Mouse (Mus musculus) forebrain, embryonic 15.5 days (tissue): Measurements from ENCODE around the gene Igfn1. TPM values are rescaled to one million over a fixed set of nuclear protein-coding genes. Genes with fewer than 3 reads are reported as not detected.
A peak's percentile ranks its signal among the peaks of the same experiment; 100 is the strongest.

ENCODE experiments used
- ATAC-seq: fragments of 200-750 bp; cut with Nextera tagmentation; replicated peaks from 2 replicates; pipeline ENCODE4 v1.8.0; 2017; ENCODE audit warnings: mild to moderate bottlenecking, moderate TSS enrichment, moderate library complexity
- H3K27ac ChIP-seq: fragments of 300-500 bp; sonication (generic); replicated peaks from 2 replicates; pipeline ENCODE4 v1.5.1; 2015; ENCODE audit warnings: mild to moderate bottlenecking, inconsistent platforms
- H3K27me3 ChIP-seq: fragments of 300-500 bp; sonication (generic); 2 replicates; pipeline ENCODE4 v1.6.1; 2015; ENCODE audit warnings: inconsistent platforms
- H3K36me3 ChIP-seq: fragments of 300-500 bp; sonication (generic); 2 replicates; pipeline ENCODE4 v1.6.1; 2015; ENCODE audit warnings: mild to moderate bottlenecking, inconsistent platforms
- H3K4me1 ChIP-seq: fragments of 300-500 bp; sonication (generic); 2 replicates; pipeline ENCODE4 v1.6.1; 2015; ENCODE audit warnings: inconsistent platforms
- H3K4me2 ChIP-seq: fragments of 300-500 bp; sonication (generic); replicated peaks from 2 replicates; pipeline ENCODE4 v1.6.1; 2015; ENCODE audit warnings: mild to moderate bottlenecking, inconsistent platforms
- H3K4me3 ChIP-seq: fragments of 300-500 bp; sonication (generic); 2 replicates; pipeline ENCODE4 v1.5.1; 2015; ENCODE audit warnings: mild to moderate bottlenecking, inconsistent platforms
- H3K9ac ChIP-seq: fragments of 300-500 bp; sonication (generic); replicated peaks from 2 replicates; pipeline ENCODE4 v1.6.1; 2015; ENCODE audit warnings: mild to moderate bottlenecking, inconsistent platforms
- H3K9me3 ChIP-seq: fragments of 300-500 bp; sonication (generic); 2 replicates; pipeline ENCODE4 v1.6.1; 2016; ENCODE audit warnings: inconsistent platforms
- WGBS: fragments of 180-500 bp; shearing (Covaris S2); methylation state at CpG from one replicate; pipeline ENCODE4 v1.1.7; 2015; ENCODE audit warnings: mixed read lengths; 5-methylcytosine and 5-hydroxymethylcytosine counted together
- polyA plus RNA-seq: library from polyadenylated mRNA; unstranded; fragments of >200 nt; fragmentation: Nextera tagmentation; extraction: Ambion mirVana; gene quantifications from 2 replicates; pipeline ENCODE4 v1.2.1, GENCODE M21; 2015

Gene Igfn1
- polyA plus RNA-seq, 1 experiment from 2014 or later = not detected

DNA sequence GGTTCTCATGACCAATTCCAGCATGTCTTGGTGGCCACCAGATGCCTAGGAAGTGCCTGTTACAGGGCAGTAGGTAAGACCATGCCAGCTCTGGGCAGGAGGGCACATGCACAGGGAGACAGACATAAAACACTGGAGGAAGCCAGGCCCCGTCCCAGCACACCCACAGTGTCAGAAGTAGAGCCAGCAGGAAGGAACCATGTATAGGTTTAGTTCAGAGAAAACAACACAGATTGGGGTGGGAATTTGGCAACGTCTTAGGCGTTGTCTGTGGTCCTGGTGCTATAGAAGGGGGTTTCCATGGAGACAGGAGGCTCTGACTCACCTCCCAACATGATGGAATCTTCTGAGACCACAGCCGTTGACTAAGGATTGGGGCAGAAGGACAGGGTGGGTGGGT is 59.9 kb downstream of the Igfn1 start:
- Histone ChIP-seq H3K36me3 (no peaks in the 10 kb centered on the region), H3K4me3 (no peak overlapping the region), H3K4me1 (0 out of 2 replicates have a peak, but pooled peaks cover 3% of the 10 kb centered on the region), H3K9me3 (no peaks in the 10 kb centered on the region), H3K27me3 (no peaks in the 10 kb centered on the region), H3K4me2 (no peak overlapping the region), H3K9ac (no peak overlapping the region), H3K27ac (no peak overlapping the region)
- 56% methylated on average over 4 of the region's 4 CpGs for WGBS
- no peak for ATAC-seq

DNA sequence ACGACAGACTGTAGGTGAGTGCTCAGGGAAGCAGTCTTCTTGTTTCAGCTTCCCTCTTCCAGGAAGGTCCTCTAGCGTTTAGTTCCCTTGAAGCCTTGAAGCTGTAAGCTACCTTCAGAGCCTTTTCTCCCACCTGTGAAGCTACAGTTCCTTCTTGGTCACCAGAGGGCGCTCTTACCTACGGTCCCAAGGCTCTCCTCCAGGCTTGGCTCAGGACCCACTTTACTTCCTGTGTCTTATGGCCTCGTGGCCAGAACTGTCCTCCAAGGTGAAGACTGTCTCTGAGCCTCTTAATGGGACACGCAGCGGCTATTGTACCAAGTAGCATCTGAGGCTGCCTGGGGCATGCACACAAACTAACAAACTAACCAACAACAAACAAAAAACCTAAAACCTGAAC is 60.4 kb downstream of the Igfn1 start:
- H3K4me2 ChIP-seq = no peak overlapping the region
- WGBS = 14% methylated on average over 7 of the region's 7 CpGs
- H3K27me3 ChIP-seq = no peaks in the 10 kb centered on the region
- H3K9me3 ChIP-seq = no peaks in the 10 kb centered on the region
- no peaks in the 10 kb centered on the region for H3K36me3 ChIP-seq
- 0 out of 2 replicates have a peak, but pooled peaks cover 3% of the 10 kb centered on the region for H3K4me1 ChIP-seq
- no peak overlapping the region for H3K27ac ChIP-seq
- no peak for ATAC-seq
- H3K9ac ChIP-seq = no peak overlapping the region
- H3K4me3 ChIP-seq = no peak overlapping the region

- no peak overlapping the region for H3K4me2 ChIP-seq
- H3K27ac ChIP-seq = no peak overlapping the region
- no peaks in the 10 kb centered on the region for H3K36me3 ChIP-seq
- peak; percentile 82 for ATAC-seq
- 0 out of 2 replicates have a peak, but pooled peaks cover 3% of the 10 kb centered on the region for H3K4me1 ChIP-seq
- no peak overlapping the region for H3K9ac ChIP-seq
- H3K9me3 ChIP-seq = no peaks in the 10 kb centered on the region
- 47% methylated on average over 12 of the region's 12 CpGs for WGBS
- no peaks in the 10 kb centered on the region for H3K27me3 ChIP-seq
- no peak overlapping the region for H3K4me3 ChIP-seq
These were observed 61.4 kb downstream of the Igfn1 start for GRCm38 (mm10) chr1:135944526-135945259.

DNA sequence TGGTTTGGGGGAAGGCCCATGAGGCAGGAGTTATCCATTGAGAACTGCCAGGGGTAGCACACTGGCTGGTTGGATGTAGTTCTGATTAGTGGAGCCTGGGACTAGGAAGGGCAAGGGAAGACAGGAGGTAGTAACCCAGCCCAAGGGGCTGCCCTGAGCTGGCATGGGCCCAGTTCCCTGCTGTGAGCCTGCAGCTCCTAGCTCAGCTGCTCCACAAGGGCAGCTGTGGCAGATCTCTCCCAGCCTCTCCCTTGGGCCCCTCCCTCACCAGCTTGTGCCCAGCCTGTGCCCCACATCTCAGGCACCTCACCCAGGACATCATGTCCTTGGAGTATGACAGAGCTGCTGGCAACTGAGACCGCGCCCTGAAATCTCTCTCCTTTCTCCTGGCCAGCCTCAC is 62.4 kb downstream of the Igfn1 start:
- H3K4me2 ChIP-seq = no peak overlapping the region
- H3K27ac ChIP-seq = no peak overlapping the region
- H3K27me3 ChIP-seq = no peaks in the 10 kb centered on the region
- H3K4me1 ChIP-seq = 0 out of 2 replicates have a peak, but pooled peaks cover 3% of the 10 kb centered on the region
- H3K9ac ChIP-seq = no peak overlapping the region
- H3K9me3 ChIP-seq = no peaks in the 10 kb centered on the region
- ATAC-seq = no peak
- H3K36me3 ChIP-seq = no peaks in the 10 kb centered on the region
- no peak overlapping the region for H3K4me3 ChIP-seq
- WGBS = 95% methylated on average over 2 of the region's 2 CpGs

DNA sequence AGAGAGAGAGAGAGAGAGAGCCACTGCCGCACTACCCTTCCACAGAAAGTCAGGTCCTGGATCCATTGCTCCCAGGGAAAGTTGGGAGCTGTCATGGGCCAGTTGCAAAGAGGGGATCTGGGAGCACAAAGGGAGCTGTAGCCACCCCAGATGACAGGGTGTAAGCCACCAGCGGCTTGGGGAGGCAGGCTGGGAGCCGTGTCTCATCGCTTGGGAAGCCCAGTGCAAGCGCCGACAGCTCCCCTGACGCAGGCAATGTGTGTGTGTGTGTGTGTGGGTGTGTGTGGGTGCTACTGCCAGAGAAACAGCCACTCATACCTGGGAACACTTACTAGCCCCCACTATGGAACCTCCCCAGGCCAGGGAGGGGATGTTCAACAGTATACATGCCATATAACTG is 64.0 kb downstream of the Igfn1 start:
- Histone ChIP-seq H3K27me3 (no peaks in the 10 kb centered on the region), H3K9ac (no peak overlapping the region), H3K27ac (no peak overlapping the region), H3K4me1 (0 out of 2 replicates have a peak, but pooled peaks cover 3% of the 10 kb centered on the region), H3K36me3 (no peaks in the 10 kb centered on the region), H3K4me2 (no peak overlapping the region), H3K9me3 (no peaks in the 10 kb centered on the region), H3K4me3 (no peak overlapping the region)
- WGBS = 24% methylated on average over 7 of the region's 7 CpGs
- ATAC-seq = no peak

GRCm38 (mm10) chr1:135941259-135942006 is 64.7 kb downstream of the Igfn1 start:
- H3K9ac ChIP-seq = no peak overlapping the region
- H3K27ac ChIP-seq = no peak overlapping the region
- 73% methylated on average over 6 of the region's 6 CpGs for WGBS
- no peaks in the 10 kb centered on the region for H3K36me3 ChIP-seq
- 0 out of 2 replicates have a peak, but pooled peaks cover 3% of the 10 kb centered on the region for H3K4me1 ChIP-seq
- no peak for ATAC-seq
- H3K4me3 ChIP-seq = no peak overlapping the region
- H3K9me3 ChIP-seq = no peaks in the 10 kb centered on the region
- no peak overlapping the region for H3K4me2 ChIP-seq
- H3K27me3 ChIP-seq = no peaks in the 10 kb centered on the region

- Histone ChIP-seq H3K4me2 (no peak overlapping the region), H3K27ac (no peak overlapping the region), H3K27me3 (no peaks in the 10 kb centered on the region), H3K36me3 (no peaks in the 10 kb centered on the region), H3K4me3 (no peak overlapping the region), H3K9ac (no peak overlapping the region), H3K4me1 (no peaks in the 10 kb centered on the region), H3K9me3 (no peaks in the 10 kb centered on the region)
- ATAC-seq = no peak
- 81% methylated on average over 1 of the region's 1 CpGs for WGBS
These were observed 70.1 kb downstream of the Igfn1 start for GRCm38 (mm10) chr1:135936091-135936490.

- H3K36me3 ChIP-seq = no peaks in the 10 kb centered on the region
- H3K9ac ChIP-seq = no peak overlapping the region
- 80% methylated on average over 18 of the region's 18 CpGs for WGBS
- H3K9me3 ChIP-seq = no peaks in the 10 kb centered on the region
- H3K4me2 ChIP-seq = no peak overlapping the region
- no peak overlapping the region for H3K27ac ChIP-seq
- H3K4me3 ChIP-seq = no peak overlapping the region
- ATAC-seq = no peak
- H3K4me1 ChIP-seq = no peaks in the 10 kb centered on the region
- no peaks in the 10 kb centered on the region for H3K27me3 ChIP-seq
These were observed 72.3 kb downstream of the Igfn1 start for GRCm38 (mm10) chr1:135933704-135934293.

DNA sequence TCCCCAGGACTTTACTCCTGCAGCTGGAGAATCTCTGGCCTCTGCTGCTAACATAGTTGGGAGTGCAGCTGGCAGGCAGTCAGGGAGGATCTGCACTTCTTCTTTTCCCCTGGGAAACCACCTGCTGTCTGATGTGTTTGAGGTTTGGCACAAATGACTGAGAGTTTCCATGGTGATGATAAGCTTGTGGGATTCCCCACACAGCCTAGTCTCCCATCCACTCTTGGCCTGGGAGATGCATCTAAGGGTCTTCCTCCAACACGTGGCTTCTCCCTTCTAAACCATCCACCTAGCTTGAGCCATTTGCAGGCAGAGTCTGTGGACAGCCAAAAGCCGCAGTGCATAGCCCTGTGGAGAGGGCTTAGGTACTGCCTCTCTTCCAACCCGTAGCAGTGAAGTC is 76.3 kb downstream of the Igfn1 start:
- WGBS = 40% methylated on average over 3 of the region's 3 CpGs
- no peaks in the 10 kb centered on the region for H3K4me1 ChIP-seq
- H3K36me3 ChIP-seq = no peaks in the 10 kb centered on the region
- H3K4me3 ChIP-seq = no peak overlapping the region
- H3K9ac ChIP-seq = no peak overlapping the region
- ATAC-seq = 0 out of 2 replicates have a peak, but pooled peaks have one; percentile 19
- no peaks in the 10 kb centered on the region for H3K9me3 ChIP-seq
- H3K27ac ChIP-seq = no peak overlapping the region
- no peak overlapping the region for H3K4me2 ChIP-seq
- H3K27me3 ChIP-seq = no peaks in the 10 kb centered on the region

DNA sequence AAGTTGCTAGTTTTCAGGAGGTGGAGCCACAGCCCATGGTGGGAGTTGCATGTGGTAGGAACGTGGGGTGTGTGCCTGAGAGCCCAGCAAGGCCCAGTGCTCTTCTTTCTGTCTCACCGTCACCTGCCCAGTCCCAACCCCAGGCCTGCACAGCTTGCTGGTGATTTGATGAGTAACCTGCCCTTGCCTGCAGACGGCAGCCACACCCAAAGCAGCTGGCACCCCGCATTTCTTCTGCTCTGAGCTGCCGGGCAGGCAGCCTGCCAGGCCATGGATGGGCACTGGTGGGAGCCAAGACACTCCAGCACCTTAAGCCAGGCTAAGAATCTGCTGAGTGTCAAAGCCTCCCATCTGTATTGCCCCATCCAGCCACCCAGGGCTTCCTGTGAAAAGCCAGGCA is 80.3 kb downstream of the Igfn1 start:
- Histone ChIP-seq H3K4me1 (no peaks in the 10 kb centered on the region), H3K4me2 (no peak overlapping the region), H3K9ac (no peak overlapping the region), H3K36me3 (no peaks in the 10 kb centered on the region), H3K9me3 (no peaks in the 10 kb centered on the region), H3K27ac (no peak overlapping the region), H3K27me3 (peaks cover 10% of the 10 kb centered on the region; the same call in 1 of the 2 replicates), H3K4me3 (no peak overlapping the region)
- WGBS = 69% methylated on average over 5 of the region's 5 CpGs
- no peak for ATAC-seq

DNA sequence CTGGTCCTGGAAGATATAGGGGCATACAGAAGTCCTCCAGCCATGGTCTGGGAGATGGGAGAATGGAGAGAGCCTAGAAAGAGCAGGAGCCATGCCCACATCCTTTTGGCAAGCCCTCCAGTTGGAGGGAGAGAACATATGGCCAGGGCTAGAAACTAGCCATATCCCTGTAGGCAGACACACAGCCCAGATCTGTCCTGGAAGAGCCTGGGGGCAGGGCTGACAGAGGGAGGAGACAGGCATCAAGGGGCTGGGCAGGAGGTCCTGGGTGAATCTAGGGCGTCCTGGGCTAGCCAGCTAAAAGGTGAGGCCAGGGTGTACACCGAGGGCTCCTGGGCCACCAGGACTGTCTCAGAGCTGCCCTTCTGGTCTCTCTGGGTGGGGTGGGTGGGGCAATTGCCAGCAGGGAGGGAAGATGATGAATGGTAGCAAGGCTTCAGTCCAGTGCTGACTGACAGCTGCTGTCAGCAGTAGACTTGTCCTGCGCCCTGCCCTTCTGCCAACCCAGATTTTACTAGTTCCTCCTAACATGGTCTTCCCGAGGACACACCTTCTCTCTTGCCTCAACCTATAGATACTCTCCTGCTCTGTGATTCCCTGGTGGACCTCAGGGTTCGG is 81.7 kb downstream of the Igfn1 start:
- H3K27ac ChIP-seq = no peak overlapping the region
- no peak overlapping the region for H3K9ac ChIP-seq
- H3K27me3 ChIP-seq = peaks cover 23% of the 10 kb centered on the region
- ATAC-seq = no peak
- no peak overlapping the region for H3K4me3 ChIP-seq
- H3K4me1 ChIP-seq = no peaks in the 10 kb centered on the region
- no peaks in the 10 kb centered on the region for H3K36me3 ChIP-seq
- 80% methylated on average over 5 of the region's 5 CpGs for WGBS
- no peak overlapping the region for H3K4me2 ChIP-seq
- no peaks in the 10 kb centered on the region for H3K9me3 ChIP-seq

GRCm38 (mm10) chr1:135923229-135923628 is 82.9 kb downstream of the Igfn1 start:
- H3K36me3 ChIP-seq = no peaks in the 10 kb centered on the region
- H3K27ac ChIP-seq = no peak overlapping the region
- 84% methylated on average over 7 of the region's 7 CpGs for WGBS
- ATAC-seq = no peak
- H3K27me3 ChIP-seq = peaks cover 36% of the 10 kb centered on the region
- no peak overlapping the region for H3K9ac ChIP-seq
- no peak overlapping the region for H3K4me3 ChIP-seq
- H3K4me2 ChIP-seq = no peak overlapping the region
- H3K4me1 ChIP-seq = peaks cover 6% of the 10 kb centered on the region
- H3K9me3 ChIP-seq = no peaks in the 10 kb centered on the region
